Mouse (Mus musculus): ENCODE results near the gene Tbce.
"Not testable (repeated sequence)": the region's sequence is repeated elsewhere in the genome, so short reads cannot be mapped to it uniquely, and the experiment has no call there.

Tbce gene

DNA sequence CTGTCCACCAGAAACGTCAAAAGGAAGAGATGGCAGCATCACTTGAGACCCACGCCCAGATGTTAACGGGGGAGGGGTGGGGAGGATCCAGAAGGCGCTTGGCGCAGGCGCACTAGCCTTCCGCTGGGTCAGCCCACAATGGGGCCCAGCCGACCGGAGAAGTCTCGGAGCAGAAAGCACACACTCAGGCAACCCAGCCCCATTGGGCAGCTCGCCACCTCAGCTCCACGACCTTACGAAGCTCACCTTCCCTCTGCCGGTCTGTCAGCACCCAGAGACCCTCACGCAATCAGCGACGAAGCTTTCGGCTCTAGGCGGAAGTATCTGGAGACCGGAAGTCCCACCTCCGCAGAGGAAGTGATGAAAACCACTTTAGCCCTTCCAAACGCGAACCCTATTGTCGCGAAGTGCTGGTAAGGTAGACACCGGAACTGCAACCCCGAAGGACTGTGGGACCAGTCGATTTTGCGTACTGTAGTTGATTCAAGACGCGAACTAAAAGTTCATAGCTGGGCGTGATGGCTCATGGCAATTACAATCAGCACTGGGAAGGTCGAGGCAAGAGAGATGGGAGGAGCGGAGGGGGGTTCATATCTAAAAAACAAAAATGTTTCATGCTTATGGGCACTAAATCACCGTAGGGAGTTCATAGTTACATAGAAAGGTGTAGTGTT is at the start of gene Tbce:
Gene Tbce (minus strand): TSS at position 347 of the 674 bp plus-strand sequence.
- DNase-seq (ENCODE audit: low spot score), result peak; percentile 93

DNA sequence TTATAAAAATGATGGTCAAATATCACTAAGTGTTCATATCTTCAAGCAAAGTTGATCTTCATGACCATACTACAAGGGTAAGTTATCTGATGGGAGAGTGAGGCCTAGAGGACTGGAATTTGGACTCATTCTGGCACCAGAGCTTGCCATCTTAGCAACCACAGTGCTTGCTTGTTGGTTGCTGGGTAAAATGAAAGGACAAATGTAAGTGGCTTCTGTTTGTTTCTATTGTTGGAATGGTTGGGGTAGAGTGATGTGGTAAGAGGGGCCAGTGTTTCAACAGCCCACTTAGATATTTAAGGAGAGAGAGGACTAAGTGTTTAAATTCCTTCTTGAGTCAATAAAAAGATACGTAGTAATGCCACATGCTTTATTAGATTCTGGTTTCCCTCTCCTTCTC is 49.2 kb upstream of the Tbce start:
- DNase-seq (ENCODE audit: low spot score), result no peak

DNA sequence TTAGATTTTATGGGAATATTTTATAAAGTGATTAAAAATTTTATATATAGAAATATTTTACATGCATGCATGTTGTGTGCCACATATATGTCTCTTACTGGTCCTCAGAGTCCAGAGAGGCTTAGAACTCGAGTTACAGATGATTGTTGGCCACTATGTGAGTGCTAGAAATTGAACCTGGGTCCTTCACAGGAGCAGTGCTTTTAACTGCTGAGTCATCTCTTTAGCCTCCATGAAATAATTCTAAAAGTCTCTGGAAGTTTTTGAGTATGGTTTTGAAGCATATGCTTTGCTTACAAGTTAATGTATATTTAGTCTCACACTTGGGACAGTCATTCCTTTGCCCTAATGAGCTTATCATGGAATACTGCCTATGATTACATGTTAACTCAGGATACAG is 35.9 kb upstream of the Tbce start:
- no peak for DNase-seq (ENCODE audit: low spot score)

DNA sequence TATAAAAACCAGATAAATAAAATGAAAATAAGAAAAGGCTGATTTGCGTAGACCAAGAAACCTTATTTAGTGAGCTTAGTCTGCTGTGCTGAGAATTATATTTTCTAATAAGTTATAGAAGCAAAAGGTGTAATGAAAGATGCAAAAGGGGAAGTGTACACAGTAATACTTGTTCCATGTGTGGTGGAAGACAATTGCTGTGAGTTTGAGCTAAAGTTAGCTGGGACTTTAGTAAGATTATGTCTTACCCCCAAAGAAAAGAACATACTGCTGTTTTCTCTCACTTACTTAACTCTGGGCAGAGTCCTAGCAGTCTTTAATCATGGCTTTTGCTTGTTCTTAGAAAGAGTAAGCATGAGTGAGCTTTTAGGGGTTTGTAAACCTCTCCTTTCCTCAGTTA is 34.9 kb upstream of the Tbce start:
- DNase-seq (ENCODE audit: low spot score), result no peak

DNA sequence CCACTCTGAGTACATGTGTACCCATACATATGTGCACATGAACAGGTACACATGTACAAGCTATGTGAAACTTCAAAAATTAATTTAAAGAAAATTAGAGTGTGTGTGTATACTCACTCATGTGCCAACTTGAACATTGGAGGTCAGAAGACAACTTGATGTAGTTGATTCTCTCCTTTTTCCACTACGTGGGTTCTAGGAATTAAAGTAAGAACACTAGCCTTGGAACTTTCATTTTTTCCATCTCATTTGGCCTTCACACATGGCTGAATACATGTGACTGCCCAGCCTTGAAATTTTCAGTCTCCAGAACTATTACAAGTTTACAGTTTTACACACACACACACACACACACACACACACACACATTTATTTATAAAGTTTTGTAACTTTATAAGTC is 29.9 kb upstream of the Tbce start:
- no peak for DNase-seq (ENCODE audit: low spot score)

DNA sequence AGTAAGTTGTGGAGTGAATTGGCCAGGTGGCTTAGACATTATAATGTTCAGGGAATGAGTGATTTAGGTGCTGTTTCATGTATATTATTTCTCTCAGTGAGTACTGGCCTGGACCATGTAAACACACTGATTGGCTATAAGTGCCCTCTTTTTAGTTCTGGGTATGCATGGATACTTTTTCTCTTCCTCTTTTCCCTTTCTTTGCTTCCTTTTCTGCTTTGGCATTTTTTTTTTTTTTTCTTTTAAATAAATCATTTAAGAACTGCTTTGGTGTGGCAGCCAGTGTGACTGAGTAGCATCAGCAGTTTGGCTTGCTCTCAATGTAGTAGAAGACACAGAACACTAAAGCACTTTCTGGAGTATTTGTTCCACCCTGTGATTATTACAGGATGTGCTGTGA is 28.6 kb upstream of the Tbce start:
- no peak for DNase-seq (ENCODE audit: low spot score)

DNA sequence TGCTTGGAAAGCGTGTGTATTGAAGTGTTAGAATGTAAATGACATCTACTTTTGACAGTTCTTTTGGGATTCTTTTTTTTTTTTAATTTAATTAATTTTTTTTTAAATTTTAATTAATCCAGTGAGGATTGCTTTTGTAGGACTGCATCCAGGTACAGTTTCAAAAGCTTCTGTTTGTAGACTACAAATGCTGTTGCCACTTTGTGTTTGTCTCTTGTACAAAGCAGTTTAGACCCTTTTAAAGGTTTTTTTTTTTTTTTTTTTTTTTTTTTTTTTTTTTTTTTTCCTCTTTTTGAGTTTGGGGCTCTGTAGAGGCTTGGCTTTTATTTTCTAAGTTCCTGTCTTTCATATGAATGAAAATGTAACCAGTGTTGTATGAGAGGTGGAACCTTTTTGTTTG is 26.3 kb upstream of the Tbce start:
- no peak for DNase-seq (ENCODE audit: low spot score)

DNA sequence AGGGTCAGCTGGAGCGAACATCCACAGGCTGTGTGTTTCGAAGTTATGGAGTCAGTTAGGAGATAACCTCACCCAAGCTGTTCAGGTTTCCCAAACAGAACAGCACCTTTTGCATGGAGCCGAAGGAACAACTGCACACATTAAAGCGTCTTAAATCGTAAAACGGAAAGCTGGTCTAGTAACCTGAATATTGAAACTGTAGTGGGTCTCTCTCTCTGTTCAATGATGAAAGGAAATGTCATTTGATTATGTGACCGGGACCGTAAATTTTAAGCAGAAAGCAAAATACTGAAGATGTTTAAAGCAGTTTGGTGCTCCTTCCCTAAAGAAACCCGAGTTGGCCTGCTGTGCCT is 25.6 kb upstream of the Tbce start:
- DNase-seq (ENCODE audit: low spot score), result no peak

DNA sequence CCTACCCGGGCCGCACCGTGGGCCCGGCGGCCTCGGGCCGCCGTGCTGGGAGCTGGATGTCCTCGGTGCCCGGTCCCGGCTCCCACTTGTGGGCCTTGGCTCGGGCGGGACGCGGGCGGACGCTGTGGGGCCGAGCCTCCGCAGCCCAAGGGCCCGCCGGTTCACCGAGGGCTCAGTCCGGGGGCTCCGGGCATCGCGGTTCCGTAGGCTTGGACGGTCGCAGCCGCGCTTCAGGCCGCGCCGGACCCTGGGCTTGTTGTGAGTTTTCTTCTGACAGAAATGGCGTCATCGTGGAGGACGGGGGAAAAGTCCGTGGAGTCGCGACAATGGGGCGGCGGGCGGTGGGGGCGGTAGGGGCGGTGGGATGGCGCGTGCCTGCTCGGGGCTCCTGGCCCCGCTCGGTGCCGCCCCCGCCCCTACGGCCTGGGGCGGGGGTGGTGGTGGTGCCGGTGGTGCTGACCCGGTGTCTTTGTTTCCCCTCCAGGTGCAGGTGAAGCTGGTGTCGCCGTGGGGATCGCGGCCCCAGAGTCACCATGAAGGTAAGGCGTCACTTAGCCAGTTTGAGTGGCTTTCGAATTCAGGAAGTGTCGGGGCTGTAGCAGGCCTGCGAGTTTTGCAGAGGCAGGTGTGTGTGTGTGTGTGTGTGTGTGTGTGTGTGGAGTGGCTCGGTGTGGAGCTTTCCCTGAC is 25.0 kb upstream of the Tbce start:
- peak; percentile 64 for DNase-seq (ENCODE audit: low spot score)

DNA sequence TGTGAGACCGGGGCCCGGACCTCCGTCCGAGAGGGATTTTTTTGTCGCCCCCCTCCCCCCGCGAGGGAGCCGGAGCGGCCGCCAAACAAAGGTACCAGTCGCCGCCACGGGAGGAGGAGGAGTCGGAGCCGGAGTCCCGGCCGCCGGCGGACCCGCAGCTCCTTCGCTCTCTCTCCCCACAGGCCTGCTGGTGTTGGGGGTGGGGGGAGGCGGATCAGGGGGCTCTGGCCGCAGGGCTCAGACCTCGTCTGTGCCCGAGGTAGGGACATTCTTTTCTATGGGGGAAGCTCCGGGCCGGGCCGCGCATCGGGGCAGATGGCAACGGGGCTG is 24.5 kb upstream of the Tbce start:
- no peak for DNase-seq (ENCODE audit: low spot score)

DNA sequence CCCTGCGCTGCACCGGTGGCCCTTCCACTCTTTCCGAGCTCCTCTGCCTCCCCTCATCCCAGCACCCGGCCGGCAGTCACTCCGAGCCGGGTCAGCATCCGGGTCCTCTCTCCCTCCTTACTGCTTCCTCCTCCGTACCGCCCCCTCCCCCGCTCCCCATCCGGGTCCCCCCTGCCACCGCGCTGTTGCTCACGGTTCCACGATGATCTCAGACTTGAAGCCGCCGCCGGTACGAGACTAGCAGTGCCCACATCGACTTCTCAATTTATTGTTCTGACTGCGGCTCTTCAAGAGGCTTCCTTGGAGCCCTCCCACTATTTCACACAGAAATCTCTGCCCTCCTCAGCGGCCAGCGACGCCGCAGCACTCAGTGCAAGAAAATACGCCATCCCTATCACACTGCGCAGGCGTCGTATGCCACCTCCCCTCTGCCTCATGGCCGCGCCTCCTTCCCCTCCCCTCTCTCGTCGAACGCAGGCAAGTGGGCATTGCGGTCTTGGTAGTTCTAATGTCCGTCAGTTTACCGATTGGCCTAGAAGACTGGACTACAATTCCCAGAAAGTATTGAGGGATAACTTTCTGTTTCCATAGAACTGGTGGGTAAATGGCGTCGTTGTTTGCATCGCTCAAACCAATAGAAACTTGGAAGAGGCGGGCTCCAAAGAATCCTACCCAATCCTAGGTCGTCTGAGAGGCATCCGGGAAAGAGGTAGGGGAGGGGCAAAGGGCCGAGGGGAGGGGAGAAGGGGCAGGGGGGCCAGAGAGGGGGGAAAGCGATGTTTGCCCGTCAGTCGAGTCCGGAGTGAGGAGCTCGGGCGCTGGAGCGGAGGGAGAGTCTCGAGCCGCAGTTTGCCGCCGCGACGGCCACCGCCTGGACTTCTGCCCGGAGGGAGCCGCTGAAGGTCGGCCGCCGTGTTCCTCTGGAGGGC is 23.8 kb upstream of the Tbce start, which contains the start of the genes Arid4b and Ggps1:
Gene Arid4b (plus strand): TSS at position 220 of the 929 bp plus-strand sequence.
Gene Ggps1 (minus strand): TSS at position 476 of the 929 bp plus-strand sequence.
- peak; percentile 94 for DNase-seq (ENCODE audit: low spot score)

DNA sequence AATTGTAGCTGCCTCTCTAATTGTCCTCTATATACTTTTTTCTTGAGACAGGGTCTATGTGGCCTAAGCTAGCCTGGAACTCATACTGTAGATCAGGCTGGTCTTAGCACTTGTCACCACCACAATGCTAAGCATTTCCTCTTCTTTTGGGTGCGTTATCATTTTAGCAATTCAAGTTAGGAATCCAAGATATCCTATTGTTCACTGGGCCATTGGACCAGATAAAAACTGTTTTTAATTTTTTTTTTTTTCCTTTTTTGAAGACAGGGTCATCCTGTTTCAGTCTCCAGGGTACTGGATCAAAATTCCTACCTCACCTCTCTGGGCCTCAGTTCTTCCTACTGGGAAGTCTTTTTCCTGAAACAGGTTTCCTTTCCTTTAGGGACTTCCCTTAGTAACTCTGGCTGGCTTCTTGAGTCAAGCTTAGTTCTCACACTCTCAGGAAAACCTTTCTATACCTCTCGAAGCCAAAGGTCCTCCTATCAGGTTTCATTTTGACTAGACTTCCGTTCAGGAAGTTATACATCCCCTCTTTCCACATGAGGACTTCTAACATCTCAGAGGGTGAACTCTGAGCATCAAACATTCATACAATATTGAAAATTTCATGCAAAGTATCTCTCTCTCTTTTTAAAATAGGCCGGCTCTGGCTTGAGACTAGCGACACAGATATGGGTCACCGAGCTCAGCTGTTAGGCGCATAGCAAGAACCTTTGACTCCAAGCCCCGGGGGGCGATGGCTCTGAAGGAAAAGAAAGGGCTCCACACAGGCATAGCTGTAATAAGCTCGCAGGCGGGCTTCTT is 23.0 kb upstream of the Tbce start:
- DNase-seq (ENCODE audit: low spot score), result no peak

DNA sequence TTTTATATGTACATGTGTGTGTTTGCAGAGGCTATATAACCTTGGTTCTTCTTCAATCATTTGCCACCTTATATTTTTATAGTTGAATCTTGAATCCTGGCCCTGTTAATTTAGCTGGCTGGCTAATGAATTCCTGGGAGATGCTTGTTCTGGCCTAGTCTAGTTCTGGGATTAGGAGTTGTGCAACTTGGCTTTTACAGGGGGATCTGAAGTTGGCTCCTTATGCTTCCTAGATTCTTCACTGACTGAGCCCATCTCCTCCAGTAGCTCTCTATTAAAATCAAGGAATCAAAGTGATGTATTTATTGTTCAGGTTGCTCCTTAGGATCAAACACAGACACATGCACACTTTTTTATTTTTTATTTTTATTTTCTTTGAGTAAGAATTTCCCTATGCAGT is 20.1 kb upstream of the Tbce start:
- no peak for DNase-seq (ENCODE audit: low spot score)

DNA sequence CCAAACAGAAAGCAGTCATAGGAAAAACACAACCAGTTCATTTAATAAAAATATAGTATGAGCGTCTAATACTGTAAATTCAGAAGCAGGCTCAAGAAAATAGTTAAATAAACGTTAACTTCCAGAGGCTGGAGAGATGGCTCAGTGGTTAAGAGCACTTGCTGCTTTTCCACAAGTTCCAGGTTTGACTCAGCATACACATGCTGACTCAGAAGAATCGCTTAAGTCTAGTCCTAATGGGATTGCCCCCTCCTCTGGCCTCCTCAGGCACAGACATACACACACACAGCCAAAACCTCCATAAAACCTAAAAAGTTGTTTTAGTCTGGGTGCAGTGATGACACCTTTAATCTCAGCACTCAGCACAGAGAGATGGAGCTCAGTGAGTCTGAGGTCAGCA is 17.4 kb upstream of the Tbce start:
- no peak for DNase-seq (ENCODE audit: low spot score)

DNA sequence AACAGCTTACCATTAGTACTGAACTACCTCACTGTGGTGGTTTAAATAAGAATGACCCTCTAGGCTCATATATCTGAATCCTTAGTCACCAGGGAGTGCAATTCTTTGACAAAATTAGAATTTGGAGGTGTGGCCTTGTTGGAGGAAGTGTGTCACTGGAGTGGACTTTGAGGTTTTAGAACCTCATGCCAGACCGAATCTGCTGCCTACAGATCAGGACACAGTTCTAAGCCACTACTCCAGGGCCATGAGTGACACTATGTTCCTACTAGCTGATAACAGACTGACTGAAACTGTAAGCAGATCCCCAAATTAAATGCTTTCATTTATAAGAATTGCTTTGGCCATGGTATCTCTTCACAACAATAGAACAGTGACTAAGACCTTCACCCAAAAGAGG is 10.4 kb upstream of the Tbce start:
- no peak for DNase-seq (ENCODE audit: low spot score)

DNA sequence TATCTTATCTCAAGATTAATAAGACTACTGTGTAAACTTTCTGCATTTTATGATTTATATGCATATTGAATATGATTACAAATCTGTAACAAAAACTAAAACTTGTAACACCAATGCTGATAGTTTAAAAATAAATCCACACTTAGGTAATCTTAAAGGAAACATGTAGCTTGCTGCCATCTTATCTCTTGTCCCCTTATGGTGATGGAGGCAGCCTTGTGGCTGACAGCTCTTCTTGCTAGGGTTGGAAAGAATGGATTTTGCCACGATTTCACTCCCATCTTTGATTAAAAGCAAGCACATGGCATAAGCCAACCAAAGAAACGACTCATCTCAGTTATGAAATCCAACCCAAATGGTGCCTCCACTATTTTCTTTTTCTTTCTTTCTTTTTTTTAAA is 5.1 kb upstream of the Tbce start:
- DNase-seq (ENCODE audit: low spot score), result no peak

DNA sequence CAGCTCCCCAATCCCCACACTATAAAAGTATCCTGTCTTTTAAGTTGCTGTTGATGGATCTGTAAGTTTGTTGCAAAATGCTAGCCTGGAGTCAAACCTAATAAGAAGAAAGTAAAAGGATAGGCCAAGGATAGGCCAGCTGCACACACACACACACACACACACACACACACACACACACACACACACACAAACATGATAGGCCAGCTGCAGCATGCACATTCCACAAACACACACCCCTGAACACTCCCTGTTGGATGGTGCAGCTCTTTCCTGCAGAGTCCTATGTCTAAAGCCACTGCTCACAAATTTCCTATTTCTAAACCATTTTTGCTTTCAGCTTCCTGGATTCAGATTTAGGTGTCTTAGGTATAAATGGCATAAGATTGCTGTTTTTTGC is 4.4 kb upstream of the Tbce start:
- peak; percentile 44 for DNase-seq (ENCODE audit: low spot score)

DNA sequence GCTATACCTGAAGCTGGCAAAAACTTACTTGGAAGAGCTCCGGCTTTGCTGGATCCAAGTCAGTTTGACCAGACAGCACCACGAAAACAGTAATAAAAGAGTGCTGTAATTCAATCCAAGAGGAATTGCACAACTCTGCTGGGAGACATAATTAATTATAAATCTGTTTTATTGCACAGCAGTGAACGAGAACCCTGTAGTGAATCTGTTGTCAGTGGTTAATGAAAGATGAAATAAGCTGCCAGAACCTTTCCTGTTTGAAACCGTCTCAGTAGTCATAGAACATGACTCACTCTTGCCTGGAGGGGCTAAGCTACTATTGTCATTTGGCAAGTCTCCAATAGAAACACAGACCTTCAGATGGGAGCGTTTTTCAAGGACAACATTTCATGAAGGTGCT is 748 bp upstream of the Tbce start:
- no peak for DNase-seq (ENCODE audit: low spot score)

DNA sequence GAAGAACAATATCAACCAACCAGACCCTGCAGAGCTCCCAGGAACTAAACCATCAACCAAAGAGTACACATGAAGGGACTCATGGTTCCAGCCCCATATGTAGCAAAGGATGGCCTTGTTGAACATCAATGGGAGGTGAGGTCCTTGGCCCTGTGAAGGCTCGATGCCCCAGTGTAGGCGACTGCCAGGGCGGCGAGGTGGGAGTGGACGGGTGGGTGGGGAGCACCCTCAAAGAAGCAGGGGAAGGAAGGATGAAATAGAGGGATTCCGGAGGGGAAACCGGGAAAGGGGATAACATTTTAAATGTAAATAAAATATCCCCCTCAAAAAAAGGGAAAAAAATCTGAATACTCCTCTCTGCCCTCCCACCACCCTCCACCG is 537 bp downstream of the Tbce start:
- no peak for DNase-seq (ENCODE audit: low spot score)

DNA sequence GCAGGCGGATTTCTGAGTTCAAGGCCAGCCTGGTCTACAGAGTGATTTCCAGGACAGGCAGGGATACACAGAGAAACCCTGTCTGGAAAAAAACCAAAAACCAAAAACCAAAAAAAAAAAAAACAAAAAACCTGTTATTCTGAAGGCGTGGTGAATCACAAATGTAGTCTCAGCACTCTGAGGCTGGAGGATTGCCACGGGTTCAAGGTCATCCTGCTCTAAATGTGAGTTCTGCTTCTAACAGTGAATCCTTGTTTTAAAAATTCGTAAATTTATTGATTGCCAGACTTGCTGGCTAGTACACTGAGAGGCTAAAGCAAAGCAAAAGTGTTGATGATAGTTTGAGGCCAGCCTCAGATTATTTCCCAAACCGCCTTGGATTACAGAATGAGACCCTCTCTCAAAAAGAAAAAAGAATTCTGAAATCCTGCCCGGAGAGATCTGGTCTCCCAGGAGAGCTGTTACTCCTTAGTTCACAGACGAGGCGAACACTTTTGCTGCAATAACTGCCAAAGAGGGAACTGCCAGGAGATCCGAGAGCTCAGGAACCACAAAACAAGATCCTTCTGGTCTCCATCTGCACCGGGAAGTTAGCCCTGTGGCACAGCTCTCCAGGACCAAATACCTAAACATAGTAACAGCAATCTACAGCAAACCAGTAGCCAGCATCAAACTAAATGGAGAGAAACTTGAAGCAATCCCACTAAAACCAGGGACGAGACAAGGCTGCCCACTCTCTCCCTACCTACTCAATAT is 3.4 kb downstream of the Tbce start:
- DNase-seq (ENCODE audit: low spot score), result peak; percentile 57

DNA sequence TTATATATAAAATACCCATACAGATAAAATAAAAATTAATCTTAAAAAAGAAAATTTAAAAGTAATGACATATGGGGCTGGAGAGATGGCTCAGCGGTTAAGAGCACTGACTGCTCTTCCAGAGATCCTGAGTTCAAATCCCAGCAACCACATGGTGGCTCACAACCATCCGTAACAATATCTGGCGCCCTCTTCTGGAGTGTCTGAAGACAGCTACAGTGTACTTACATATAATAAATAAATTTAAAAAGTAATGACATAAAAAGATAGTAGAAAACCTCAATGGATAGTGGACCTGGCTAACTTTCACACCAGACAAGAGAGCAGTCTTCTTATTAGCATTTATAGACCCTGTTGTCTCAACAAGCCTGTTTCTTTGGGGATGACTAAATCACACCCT is 4.1 kb downstream of the Tbce start:
- not testable (repeated sequence) for DNase-seq (ENCODE audit: low spot score)

DNA sequence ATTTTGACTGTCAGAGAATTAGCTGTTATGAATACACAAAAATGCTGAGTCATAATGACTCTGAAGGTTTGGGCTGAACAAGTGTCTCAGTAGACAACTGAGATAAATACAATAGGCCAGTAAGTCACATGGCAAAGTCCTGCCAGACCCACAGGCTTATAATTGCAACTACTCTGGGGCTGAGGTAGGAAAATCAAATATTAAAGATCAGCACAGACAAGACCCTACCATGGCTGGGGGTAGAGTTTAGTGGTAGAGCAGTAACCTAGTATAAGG is 5.4 kb downstream of the Tbce start:
- DNase-seq (ENCODE audit: low spot score), result no peak

Measured in testis, postnatal 10 days (tissue).